Mouse (Mus musculus) intestine, embryonic 16.5 days (tissue): ENCODE measurements at regions not wholly inside any gene's neighbourhood (a gene's known extent, or its start where the extent isn't known, plus 50 kb on each side); places are given as distances from the start of the nearest gene placed in this dataset.

Experiments
- ATAC-seq: fragments of 200-750 bp; cut with Nextera tagmentation; 2 replicates; pipeline ENCODE4 v1.8.0; 2017; ENCODE audit warnings: moderate TSS enrichment, moderate library complexity
- H3K27ac ChIP-seq: fragments of 300-500 bp; sonication (generic); 2 replicates; pipeline ENCODE4 v1.5.1; 2014; ENCODE audit warnings: mild to moderate bottlenecking, low read length
- H3K27me3 ChIP-seq: fragments of 300-500 bp; sonication (generic); replicated peaks from 2 replicates; pipeline ENCODE4 v1.6.1; 2014; ENCODE audit warnings: low read length, control low read depth, mixed read lengths; ENCODE audit not compliant: control insufficient read depth, insufficient read depth
- H3K36me3 ChIP-seq: fragments of 300-500 bp; sonication (generic); 2 replicates; pipeline ENCODE4 v1.6.1; 2014; ENCODE audit warnings: low read length, control low read depth; ENCODE audit not compliant: control insufficient read depth, insufficient read depth
- H3K4me1 ChIP-seq: fragments of 300-500 bp; sonication (generic); 2 replicates; pipeline ENCODE4 v1.6.1; 2014; ENCODE audit warnings: low read length, control low read depth, mixed read lengths; ENCODE audit not compliant: control insufficient read depth, insufficient read depth
- H3K4me2 ChIP-seq: fragments of 300-500 bp; sonication (generic); 2 replicates; pipeline ENCODE4 v1.6.1; 2014; ENCODE audit warnings: low read depth, low read length, control low read depth
- H3K4me3 ChIP-seq: fragments of 300-500 bp; sonication (generic); 2 replicates; pipeline ENCODE4 v1.5.1; 2014; ENCODE audit warnings: mild to moderate bottlenecking, low read length
- H3K9ac ChIP-seq: fragments of 300-500 bp; sonication (generic); 2 replicates; pipeline ENCODE4 v1.6.1; 2014; ENCODE audit warnings: low read depth, low read length
- H3K9me3 ChIP-seq: fragments of 300-500 bp; sonication (generic); 2 replicates; pipeline ENCODE4 v1.6.1; 2016; ENCODE audit warnings: low read length, control low read depth; ENCODE audit not compliant: control insufficient read depth
- WGBS: fragments of 180-500 bp; shearing (Covaris S2); extraction: QIAGEN DNeasy Blood & Tissue Kit; methylation state at CpG from one replicate; pipeline ENCODE4 v1.1.7; 2014; 5-methylcytosine and 5-hydroxymethylcytosine counted together

DNA sequence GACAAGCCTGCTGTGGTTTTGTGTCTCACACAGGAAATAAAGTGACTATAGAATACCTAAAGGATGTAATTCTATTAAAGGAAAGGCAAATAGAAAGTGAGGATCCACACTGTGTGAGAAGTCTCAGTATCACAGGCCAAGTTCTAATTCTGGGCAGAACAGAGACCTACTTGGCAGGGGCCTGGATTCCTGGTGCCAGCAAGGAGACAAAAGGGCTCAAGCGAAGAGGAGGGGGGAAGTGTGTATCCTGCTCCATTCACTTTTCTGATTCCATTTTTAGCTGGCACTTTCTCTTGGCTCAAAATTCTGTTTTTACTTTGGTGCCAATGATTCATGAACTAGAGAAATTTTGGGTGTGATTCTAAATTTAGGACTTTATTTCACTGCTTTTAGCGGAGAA, 310.5 kb upstream of the 4930583I09Rik start:
- Histone ChIP-seq H3K9me3 (peaks cover 4% of the 10 kb centered on the region), H3K36me3 (no peaks in the 10 kb centered on the region), H3K9ac (no peak overlapping the region), H3K4me1 (no peaks in the 10 kb centered on the region), H3K27ac (no peak overlapping the region), H3K27me3 (no peaks in the 10 kb centered on the region), H3K4me2 (no peak overlapping the region), H3K4me3 (no peak overlapping the region)
- 76% methylated on average over 2 of the region's 2 CpGs for WGBS
- no peak for ATAC-seq

DNA sequence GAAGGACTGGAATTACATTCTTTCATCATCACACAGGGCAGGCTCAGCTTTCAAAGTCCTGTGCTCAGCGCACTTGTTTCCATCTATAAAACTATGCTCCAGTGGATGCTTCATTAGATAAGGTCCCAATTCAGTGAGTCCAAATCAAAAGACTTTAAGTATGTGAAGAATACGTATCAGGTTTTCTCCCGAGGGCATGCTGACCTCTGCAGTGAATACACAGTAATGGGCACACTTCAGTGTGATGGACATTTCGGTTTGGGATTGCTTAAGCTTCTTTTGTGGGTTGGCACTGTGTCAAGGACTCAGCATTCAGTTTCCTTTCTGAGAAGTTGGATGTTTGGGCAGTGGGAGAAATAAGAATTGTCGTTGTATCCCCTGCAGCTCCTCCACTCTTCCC, 278.8 kb upstream of the 4930583I09Rik start:
- Histone ChIP-seq H3K4me1 (no peaks in the 10 kb centered on the region), H3K27ac (no peak overlapping the region), H3K4me3 (no peak overlapping the region), H3K9me3 (no peaks in the 10 kb centered on the region), H3K27me3 (no peaks in the 10 kb centered on the region), H3K4me2 (no peak overlapping the region), H3K36me3 (no peaks in the 10 kb centered on the region), H3K9ac (no peak overlapping the region)
- no peak for ATAC-seq
- WGBS = 80% methylated on average over 5 of the region's 5 CpGs

DNA sequence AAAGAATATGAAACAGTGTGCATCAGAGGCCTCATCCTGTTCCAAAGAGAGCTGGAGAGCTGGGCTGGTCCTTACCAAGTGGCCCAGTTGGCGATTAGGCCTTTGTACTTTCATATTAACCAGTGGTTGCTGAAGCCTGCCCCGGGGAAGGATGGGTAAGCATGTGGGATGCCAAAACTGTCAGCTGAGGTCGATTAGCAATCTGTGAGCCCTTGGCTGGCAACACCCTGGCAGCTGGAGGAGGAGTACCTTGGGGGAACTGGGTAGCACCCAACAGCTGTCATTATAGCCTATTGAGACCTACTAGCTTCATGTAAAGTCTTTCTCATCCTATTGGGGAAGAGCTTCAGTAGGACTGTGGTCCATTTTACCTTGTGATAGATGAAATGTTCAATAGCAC, 277.2 kb upstream of the 4930583I09Rik start:
- H3K4me2 ChIP-seq = no peak overlapping the region
- H3K9ac ChIP-seq = no peak overlapping the region
- WGBS = 75% methylated on average over 3 of the region's 3 CpGs
- no peak overlapping the region for H3K27ac ChIP-seq
- H3K4me1 ChIP-seq = no peaks in the 10 kb centered on the region
- H3K36me3 ChIP-seq = no peaks in the 10 kb centered on the region
- ATAC-seq = no peak
- no peak overlapping the region for H3K4me3 ChIP-seq
- H3K9me3 ChIP-seq = no peaks in the 10 kb centered on the region
- H3K27me3 ChIP-seq = no peaks in the 10 kb centered on the region

DNA sequence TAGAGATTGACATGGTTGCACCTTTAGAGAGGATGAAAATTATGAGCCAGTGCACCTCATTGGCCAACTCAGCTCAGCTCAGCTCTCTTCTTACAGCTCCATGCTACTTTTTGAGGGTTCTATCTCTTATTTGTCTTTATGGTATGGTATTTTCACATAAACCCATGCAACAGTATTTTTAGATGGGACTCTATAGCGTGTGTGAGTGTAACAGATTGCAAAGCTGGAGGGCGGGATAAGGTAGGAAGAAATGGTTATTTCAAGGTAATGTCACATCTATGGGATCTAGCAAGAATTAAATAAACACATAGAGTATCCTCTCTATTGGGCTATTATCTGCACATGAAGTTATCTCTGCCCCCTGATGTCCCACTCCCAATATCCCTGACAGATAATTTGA, 269.8 kb upstream of the 4930583I09Rik start:
- no peaks in the 10 kb centered on the region for H3K27me3 ChIP-seq
- H3K9ac ChIP-seq = no peak overlapping the region
- WGBS = 93% methylated on average over 2 of the region's 2 CpGs
- no peaks in the 10 kb centered on the region for H3K36me3 ChIP-seq
- ATAC-seq = no peak
- no peak overlapping the region for H3K27ac ChIP-seq
- H3K9me3 ChIP-seq = no peaks in the 10 kb centered on the region
- H3K4me3 ChIP-seq = no peak overlapping the region
- no peaks in the 10 kb centered on the region for H3K4me1 ChIP-seq
- H3K4me2 ChIP-seq = no peak overlapping the region

DNA sequence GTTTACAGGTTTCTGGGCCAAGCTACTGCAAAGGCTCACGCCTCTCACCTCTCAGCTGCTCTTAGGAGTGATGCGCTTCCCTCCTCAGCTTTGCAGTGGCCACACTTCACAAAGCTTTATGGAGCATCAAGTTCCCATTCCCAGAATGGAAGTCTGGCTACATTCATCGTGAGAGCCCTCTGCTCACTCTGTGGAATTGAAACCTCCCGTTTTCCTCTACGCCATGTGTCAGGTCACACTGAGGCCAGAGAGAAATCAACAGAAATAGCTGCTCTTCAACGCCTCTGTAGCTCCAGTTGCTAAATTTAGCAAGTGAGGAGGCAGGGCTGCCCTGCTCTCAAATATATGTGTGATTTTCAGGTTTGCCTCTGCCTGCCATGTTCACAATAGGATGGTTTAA, 265.3 kb upstream of the 4930583I09Rik start:
- WGBS = 60% methylated on average over 6 of the region's 6 CpGs

DNA sequence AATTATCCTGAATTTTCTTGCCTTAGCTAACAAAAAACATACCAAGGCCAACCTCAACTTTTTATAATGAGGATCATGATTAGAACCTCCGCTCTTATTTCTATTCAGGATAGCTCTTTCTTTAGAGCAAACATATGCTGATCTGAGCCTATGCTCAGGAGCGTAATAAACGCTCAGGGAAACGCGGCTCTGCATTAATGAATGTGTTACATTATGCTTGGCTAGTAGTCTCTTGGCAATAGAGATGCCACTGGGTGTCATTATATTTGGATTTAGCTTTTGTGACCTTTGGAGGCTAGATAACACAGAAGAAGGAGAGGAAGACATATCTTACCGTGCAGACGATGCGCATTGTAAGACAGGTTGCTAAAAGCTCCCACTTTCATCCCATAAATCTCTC, 246.4 kb upstream of the 4930583I09Rik start:
- 83% methylated on average over 8 of the region's 8 CpGs for WGBS
- Histone ChIP-seq H3K9me3 (no peaks in the 10 kb centered on the region), H3K36me3 (no peaks in the 10 kb centered on the region), H3K4me2 (no peak overlapping the region), H3K27me3 (no peaks in the 10 kb centered on the region), H3K9ac (no peak overlapping the region), H3K4me1 (no peaks in the 10 kb centered on the region), H3K27ac (no peak overlapping the region), H3K4me3 (no peak overlapping the region)
- ATAC-seq = no peak

More for the DNA sequence above, 265.3 kb upstream of the 4930583I09Rik start:
- Histone ChIP-seq H3K9me3 (no peaks in the 10 kb centered on the region), H3K27me3 (no peaks in the 10 kb centered on the region), H3K36me3 (no peaks in the 10 kb centered on the region), H3K4me3 (no peak overlapping the region), H3K27ac (no peak overlapping the region), H3K4me2 (no peak overlapping the region), H3K9ac (no peak overlapping the region), H3K4me1 (no peaks in the 10 kb centered on the region)
- no peak for ATAC-seq

DNA sequence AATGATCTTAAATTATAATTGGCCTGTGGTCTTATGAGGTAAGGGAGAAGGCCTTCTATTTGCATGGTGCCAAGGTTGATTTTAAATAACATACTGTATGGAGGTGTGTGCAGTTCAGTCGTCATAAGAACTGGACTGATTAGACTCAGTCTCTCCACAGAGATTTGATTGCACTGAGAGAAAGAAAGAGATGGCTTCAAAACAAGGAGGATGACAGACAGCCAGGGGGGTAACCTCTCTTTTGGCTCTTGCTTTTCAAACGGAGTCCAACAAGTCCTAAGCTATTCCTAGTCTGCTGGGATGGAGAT, 245.9 kb upstream of the 4930583I09Rik start:
- 73% methylated on average over 2 of the region's 2 CpGs for WGBS
- Histone ChIP-seq H3K9ac (no peak overlapping the region), H3K9me3 (no peaks in the 10 kb centered on the region), H3K36me3 (no peaks in the 10 kb centered on the region), H3K4me2 (no peak overlapping the region), H3K27me3 (no peaks in the 10 kb centered on the region), H3K4me1 (no peaks in the 10 kb centered on the region), H3K27ac (no peak overlapping the region), H3K4me3 (no peak overlapping the region)
- no peak for ATAC-seq

DNA sequence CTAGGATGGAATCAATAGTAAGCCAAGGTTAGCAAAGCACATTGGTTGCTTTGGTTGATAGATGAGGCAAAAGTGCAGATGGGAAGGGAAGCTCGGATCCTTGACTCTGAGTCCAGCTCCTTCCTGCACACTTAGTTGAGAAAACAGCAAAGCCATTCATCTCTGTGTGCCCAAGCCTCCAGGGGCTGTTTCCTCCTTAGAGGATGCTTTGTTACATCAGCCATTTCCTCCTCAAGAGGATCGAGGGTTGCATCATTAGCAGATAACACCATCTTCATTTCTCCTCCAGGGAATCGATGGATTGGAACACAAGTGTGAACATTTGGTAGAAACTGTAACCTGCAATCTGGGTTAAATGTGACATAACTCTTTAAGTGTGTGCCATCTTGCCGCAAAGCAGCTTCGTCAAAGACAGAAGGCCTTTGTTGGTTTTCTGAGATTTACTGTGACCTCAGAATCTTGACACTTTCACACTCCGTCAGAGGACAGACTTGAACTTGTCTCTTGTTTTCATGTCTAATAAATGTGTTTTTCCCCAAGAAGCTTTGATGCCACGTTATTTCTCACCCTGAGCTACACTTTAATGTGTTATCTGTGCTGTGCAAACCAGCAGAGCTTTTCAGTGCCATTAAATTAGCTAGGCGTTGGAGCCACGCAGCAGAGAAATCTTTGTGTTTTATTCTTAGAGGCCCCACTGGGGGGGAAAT, 245.4 kb upstream of the 4930583I09Rik start:
- no peaks in the 10 kb centered on the region for H3K36me3 ChIP-seq
- no peak overlapping the region for H3K4me3 ChIP-seq
- 71% methylated on average over 9 of the region's 9 CpGs for WGBS
- H3K27me3 ChIP-seq = no peaks in the 10 kb centered on the region
- no peaks in the 10 kb centered on the region for H3K4me1 ChIP-seq
- no peaks in the 10 kb centered on the region for H3K9me3 ChIP-seq
- ATAC-seq = no peak
- no peak overlapping the region for H3K9ac ChIP-seq
- no peak overlapping the region for H3K27ac ChIP-seq
- no peak overlapping the region for H3K4me2 ChIP-seq

DNA sequence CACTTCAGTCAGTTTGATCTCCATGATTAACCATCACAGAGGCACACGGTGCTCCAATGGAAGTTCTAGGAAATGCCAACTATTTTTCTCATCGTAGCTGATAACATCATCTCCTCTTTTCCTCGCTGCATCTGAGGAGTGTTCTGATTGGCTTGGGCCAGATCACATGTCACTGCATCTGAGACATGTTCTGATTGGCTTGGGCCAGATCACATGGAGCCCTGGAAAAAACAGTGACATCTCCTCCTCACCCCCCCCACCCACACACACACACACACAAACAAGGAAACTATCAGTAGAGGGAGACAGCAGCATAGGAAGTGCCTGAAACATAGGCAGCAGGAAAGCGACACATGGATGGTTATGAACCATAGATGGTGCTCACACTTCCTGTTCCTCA, 239.0 kb upstream of the 4930583I09Rik start:
- H3K27ac ChIP-seq = no peak overlapping the region
- no peaks in the 10 kb centered on the region for H3K36me3 ChIP-seq
- no peaks in the 10 kb centered on the region for H3K4me1 ChIP-seq
- no peak overlapping the region for H3K4me2 ChIP-seq
- H3K4me3 ChIP-seq = no peak overlapping the region
- no peaks in the 10 kb centered on the region for H3K27me3 ChIP-seq
- 86% methylated on average over 4 of the region's 4 CpGs for WGBS
- no peak overlapping the region for H3K9ac ChIP-seq
- ATAC-seq = no peak
- H3K9me3 ChIP-seq = no peaks in the 10 kb centered on the region

DNA sequence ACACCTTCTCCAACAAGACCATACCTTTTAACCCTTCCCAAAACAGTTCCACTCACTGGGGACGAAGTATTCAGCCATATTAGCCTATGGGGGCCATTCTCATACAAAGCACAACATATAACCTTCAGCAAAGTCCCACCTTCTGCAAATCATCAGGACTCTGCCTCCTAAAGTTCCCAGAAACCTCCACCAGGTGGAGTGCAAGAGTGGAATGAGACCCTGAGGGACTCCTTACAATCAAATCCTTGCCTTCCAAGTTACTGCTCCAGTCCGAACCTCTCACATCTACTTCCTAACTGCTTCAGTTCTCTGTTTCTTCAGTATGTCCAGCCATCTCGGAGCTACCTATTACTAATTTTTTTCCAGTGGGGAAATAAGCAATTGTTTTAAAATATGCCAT, 235.2 kb upstream of the 4930583I09Rik start:
- ATAC-seq = no peak
- no peak overlapping the region for H3K4me2 ChIP-seq
- WGBS = 49% methylated on average over 3 of the region's 3 CpGs
- H3K4me3 ChIP-seq = no peak overlapping the region
- H3K4me1 ChIP-seq = no peaks in the 10 kb centered on the region
- no peak overlapping the region for H3K9ac ChIP-seq
- no peaks in the 10 kb centered on the region for H3K36me3 ChIP-seq
- no peaks in the 10 kb centered on the region for H3K9me3 ChIP-seq
- no peak overlapping the region for H3K27ac ChIP-seq
- H3K27me3 ChIP-seq = no peaks in the 10 kb centered on the region
